Mouse (Mus musculus) adrenal gland, adult 8-10 months (tissue): ENCODE results near the gene Ncmap. TPM values are rescaled to one million over a fixed set of nuclear protein-coding genes. Genes with fewer than 3 reads are reported as not detected.
A peak's percentile ranks its signal among the peaks of the same experiment; 100 is the strongest.
"Not testable (repeated sequence)": the region's sequence is repeated elsewhere in the genome, so short reads cannot be mapped to it uniquely, and the experiment has no call there.

Experiments
- DNase-seq: peaks from one replicate; pipeline ENCODE4 v3.0.0; 2022
- total RNA-seq, 4 experiments: library from RNA; stranded (reverse); gene quantifications; 2 replicates each; pipeline ENCODE4 v1.2.4; 2022

Ncmap gene
- total RNA-seq, 4 experiments from 2014 or later: 0.46 to 1.0 (median 0.67) TPM

GRCm38 (mm10) chr4:135397551-135397950, 476 bp downstream of the Ncmap start:
- DNase-seq: no peak

- DNase-seq: no peak
Observed at GRCm38 (mm10) chr4:135396303-135396702, 1.7 kb downstream of the Ncmap start.

- no peak for DNase-seq
Observed at GRCm38 (mm10) chr4:135395375-135395774, 2.7 kb downstream of the Ncmap start.

GRCm38 (mm10) chr4:135394666-135395065, 3.4 kb downstream of the Ncmap start:
- DNase-seq: no peak

GRCm38 (mm10) chr4:135393381-135393780, 4.6 kb downstream of the Ncmap start:
- no peak for DNase-seq

- no peak for DNase-seq
Observed at GRCm38 (mm10) chr4:135392801-135393200, 5.2 kb downstream of the Ncmap start.

- no peak for DNase-seq
Observed at GRCm38 (mm10) chr4:135391014-135391413, 7.0 kb downstream of the Ncmap start.

GRCm38 (mm10) chr4:135385614-135386013, 12.4 kb downstream of the Ncmap start:
- DNase-seq: no peak

GRCm38 (mm10) chr4:135382316-135382715, 15.7 kb downstream of the Ncmap start:
- peak; percentile 34 for DNase-seq

GRCm38 (mm10) chr4:135381355-135381754, 16.7 kb downstream of the Ncmap start:
- no peak for DNase-seq

- DNase-seq: no peak
Observed at GRCm38 (mm10) chr4:135377241-135377640, 20.8 kb downstream of the Ncmap start.

GRCm38 (mm10) chr4:135375444-135375843, 22.6 kb downstream of the Ncmap start:
- no peak for DNase-seq

GRCm38 (mm10) chr4:135373299-135373698, 24.7 kb downstream of the Ncmap start:
- DNase-seq: no peak

GRCm38 (mm10) chr4:135370372-135370771, 27.7 kb downstream of the Ncmap start:
- DNase-seq: no peak

GRCm38 (mm10) chr4:135362828-135363227, 35.2 kb downstream of the Ncmap start:
- no peak for DNase-seq

GRCm38 (mm10) chr4:135361722-135362121, 36.3 kb downstream of the Ncmap start:
- DNase-seq: no peak

- no peak for DNase-seq
Observed at GRCm38 (mm10) chr4:135358736-135359135, 39.3 kb downstream of the Ncmap start.

- DNase-seq: no peak
Observed at GRCm38 (mm10) chr4:135357221-135357920, 40.7 kb downstream of the Ncmap start.

- no peak for DNase-seq
Observed at GRCm38 (mm10) chr4:135355886-135356550, 42.0 kb downstream of the Ncmap start.

- DNase-seq: not testable (repeated sequence)
Observed at GRCm38 (mm10) chr4:135354751-135355150, 43.3 kb downstream of the Ncmap start.

- DNase-seq: peak; percentile 29
Observed at GRCm38 (mm10) chr4:135353794-135354450, 44.1 kb downstream of the Ncmap start.

- DNase-seq: peak; percentile 98
Observed at GRCm38 (mm10) chr4:135353066-135353793, 44.8 kb downstream of the Ncmap start, which contains the start of gene Srrm1. TSS of gene Srrm1 (minus strand) at chr4:135353321.
